Mouse (Mus musculus) hematopoietic stem cell, adult 5-6 weeks (primary cell): ENCODE results near the gene Fbxo33. TPM values are rescaled to one million over a fixed set of nuclear protein-coding genes. Genes with fewer than 3 reads are reported as not detected.
A peak's percentile ranks its signal among the peaks of the same experiment; 100 is the strongest.

ENCODE experiments used
- ATAC-seq, 2 experiments: fragments of 125-278 bp in 1 of 2; replicated peaks in 1 of 2; 2 replicates each; pipeline ENCODE4 v1.8.0; 2016 to 2017; ENCODE audit warnings: inconsistent platforms in 2 of 2, mild to moderate bottlenecking in 2 of 2, moderate number of reproducible peaks in 2 of 2, low read depth in 1 of 2, moderate TSS enrichment in 1 of 2; ENCODE audit not compliant: low FRiP score in 2 of 2, poor library complexity in 2 of 2, severe bottlenecking in 2 of 2, insufficient read depth in 1 of 2, low TSS enrichment in 1 of 2
- total RNA-seq: library from RNA; stranded (forward); fragments of 172-1452, 232-1000 nt; gene quantifications from 2 replicates; pipeline ENCODE4 v1.2.3, GENCODE M21; 2017

Gene Fbxo33
- total RNA-seq, 1 experiment from 2014 or later, result 51.4 TPM

DNA sequence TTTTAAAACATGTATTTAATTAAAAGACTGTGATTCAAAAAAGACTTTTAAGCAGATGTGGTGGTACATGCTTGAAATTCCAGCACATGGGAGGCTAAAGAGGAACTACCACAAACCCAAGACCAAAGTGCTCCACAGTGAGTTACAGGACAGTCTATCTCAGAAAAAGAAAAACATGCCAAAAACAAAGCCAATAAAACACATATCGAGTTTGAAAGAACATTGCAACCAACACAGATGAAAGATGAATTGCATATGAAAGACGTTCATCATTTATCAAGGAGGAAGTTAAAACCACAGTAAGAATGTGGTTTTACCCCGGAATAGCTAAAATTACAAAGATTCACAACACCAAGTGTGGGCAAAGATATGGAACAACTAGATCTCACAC is 12.5 kb downstream of the Fbxo33 start:
- peak; percentile 78 to 81 for ATAC-seq

DNA sequence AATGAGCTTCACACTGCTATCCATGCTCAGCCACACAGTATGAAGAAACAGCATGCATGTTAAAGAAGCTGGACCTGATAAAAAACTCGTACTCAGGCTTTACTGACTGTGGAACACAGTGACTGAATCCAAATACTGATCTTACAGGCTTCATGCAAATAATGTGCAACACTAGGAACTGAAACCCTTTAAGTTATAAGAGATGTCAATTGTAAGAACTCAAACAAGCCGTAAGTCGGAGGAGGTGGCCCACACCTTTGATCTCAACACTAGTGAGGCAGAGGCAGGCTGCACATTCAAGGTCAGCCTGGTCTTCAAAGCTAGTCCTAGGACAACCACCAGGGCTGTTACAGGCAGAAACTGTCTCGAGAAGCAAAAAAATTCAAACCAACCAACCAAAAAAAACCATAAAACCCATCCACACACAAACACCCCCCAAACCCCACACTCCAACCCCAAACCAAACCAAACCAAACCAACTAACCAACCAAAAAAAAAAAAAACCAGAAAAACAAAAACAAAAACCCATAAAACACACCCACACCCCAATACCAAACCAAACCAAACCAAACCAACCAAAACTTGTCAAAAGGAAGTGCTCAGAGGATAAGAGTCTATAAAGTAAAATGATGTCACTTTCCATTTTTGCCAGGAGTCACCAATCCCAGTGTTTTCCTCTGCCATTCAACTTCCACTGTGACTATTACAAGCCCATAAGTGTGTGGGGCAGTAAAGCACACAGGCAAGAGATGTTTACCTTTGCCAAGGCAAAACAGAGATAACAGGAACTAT is 13.1 kb downstream of the Fbxo33 start:
- peak; percentile 14 to 33; a peak in 1 of 4 replicates for ATAC-seq

- no peak for ATAC-seq
Measured at GRCm38 (mm10) chr12:59205571-59205970, 14.0 kb downstream of the Fbxo33 start.

DNA sequence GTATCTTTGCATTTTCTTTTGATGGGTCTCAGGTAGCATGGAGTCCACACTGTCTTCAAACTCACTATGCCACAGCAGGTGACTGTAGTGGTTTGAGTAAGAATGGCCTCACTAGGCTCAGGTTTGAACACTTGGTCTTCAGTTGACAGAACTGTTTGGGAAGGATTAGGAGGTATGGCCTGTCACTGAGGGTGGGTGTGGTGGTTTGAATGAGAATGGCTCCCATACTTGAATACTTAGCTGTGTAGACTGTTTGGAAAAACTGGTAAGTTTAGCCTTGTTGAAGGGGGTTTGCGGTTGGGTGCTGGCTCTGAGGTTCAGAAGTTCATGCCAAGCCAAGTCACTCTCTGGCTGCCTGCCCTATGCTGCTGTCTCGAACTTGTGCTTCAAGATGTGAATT is 20.2 kb downstream of the Fbxo33 start:
- no peak for ATAC-seq

DNA sequence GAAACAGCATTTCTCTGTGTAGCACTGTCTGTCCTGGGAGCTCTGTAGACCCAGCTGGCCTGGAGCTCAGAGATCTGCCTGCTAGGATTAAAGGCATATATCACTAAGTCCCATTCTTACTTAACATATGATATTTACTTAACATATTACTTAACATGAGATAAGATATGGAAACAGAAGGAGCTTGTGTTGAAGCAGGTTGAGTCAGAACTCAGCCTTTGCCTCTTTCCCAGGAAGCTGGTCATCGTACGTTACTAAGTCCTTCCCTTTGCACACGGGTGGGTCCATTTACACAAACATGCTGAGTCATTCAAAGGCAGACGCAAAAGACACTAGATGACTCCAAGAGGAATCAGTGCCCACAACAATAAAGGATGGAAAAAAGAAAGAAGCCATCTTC is 20.8 kb downstream of the Fbxo33 start:
- no peak for ATAC-seq

- ATAC-seq, result no peak
Measured at GRCm38 (mm10) chr12:59195941-59196340, 23.6 kb downstream of the Fbxo33 start.

DNA sequence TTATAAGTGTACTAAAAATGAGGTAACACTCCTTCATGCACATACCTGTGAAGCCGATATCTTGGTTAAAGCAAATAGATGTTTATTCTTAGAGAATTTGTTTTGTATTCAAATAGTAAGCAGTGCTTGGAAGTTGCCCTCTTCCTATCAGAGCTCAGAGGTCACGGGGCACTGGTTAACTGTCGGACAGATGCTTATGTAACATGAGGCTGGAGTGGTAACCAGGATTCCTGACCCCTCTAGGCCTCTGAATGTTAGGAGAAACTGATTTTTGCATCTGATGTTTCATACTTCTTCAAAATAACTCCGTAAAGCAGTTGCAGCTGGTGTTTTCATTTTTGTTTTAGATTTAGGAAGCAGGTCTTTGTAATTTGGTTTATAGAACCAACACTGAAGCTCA is 24.5 kb downstream of the Fbxo33 start:
- no peak for ATAC-seq

- peak in 1 of 2 experiments; percentile 27; a peak in 2 of 4 replicates for ATAC-seq
Measured at GRCm38 (mm10) chr12:59194341-59195003, 25.1 kb downstream of the Fbxo33 start.

GRCm38 (mm10) chr12:59193637-59194036 is 25.9 kb downstream of the Fbxo33 start:
- ATAC-seq, result no peak

DNA sequence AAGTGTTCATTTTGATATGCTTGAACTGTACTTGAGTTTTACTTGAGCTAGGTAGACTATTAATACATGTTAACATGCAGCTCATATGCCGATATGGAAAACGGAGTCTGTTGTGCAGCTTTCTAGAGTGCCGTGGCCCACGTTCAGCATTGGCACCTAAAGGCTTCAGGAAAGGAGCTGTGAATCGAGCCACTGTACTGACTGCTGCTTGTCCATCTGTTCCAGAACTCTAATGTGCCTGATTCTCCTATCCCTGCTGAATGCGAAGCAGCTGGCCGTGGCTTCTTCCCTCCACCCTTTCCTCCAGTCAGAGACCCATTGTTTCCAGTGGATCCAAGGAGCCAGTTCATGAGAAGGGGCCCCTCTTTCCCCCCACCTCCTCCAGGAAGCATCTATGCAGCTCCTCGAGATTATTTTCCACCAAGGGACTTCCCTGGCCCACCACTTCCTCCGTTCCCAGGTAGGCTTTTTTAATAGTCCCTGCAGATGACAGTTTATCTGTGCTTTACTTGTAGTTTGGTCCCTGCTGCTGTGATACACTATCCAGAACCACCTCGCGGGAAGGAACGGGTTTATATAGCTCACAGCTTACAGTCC is 31.3 kb downstream of the Fbxo33 start:
- ATAC-seq, result no peak

DNA sequence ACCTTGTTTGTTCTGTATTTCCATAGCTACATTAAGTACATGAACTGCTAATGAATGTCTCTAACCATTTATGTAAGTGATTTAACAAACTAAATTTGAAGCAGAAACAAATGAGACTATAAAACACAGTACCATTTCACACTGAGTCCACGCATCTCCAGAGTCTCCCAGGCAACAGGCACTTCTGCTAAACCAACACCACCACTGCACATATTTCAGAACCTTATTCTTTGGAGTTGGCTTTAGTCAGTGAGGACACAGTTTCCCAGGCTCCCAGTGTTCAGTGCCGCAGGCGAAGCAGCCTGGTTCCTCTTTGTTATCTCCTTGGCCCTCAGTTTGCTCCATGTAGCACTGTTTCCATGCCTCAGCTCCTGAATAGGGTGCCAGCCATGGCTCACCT is 41.7 kb downstream of the Fbxo33 start:
- ATAC-seq, result no peak

DNA sequence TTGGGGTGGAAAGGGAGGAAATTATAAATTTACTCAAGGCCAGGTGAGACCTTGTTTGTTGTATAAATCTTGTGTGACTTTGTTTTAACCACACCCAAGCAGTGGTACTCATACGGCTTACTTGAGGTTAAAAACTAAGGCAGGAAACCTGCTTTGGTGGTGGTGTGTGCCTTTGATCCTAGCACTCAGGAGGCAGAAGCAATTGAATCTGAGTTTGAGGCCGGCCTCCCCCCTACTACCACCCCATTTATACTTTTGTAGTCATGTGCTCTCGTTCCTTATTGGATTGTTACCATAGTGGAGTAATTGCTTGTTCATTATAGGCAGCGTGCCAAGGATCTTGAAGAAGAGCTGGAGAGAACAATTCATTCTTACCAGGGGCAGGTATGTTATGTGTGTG is 49.6 kb downstream of the Fbxo33 start:
- no peak for ATAC-seq

- ATAC-seq, result no peak
Measured at GRCm38 (mm10) chr12:59166557-59166956, 53.0 kb downstream of the Fbxo33 start.

GRCm38 (mm10) chr12:59164522-59164921 is 55.0 kb downstream of the Fbxo33 start:
- no peak for ATAC-seq

- no peak for ATAC-seq
Measured at GRCm38 (mm10) chr12:59162797-59163196, 56.7 kb downstream of the Fbxo33 start.

- no peak for ATAC-seq
Measured at GRCm38 (mm10) chr12:59161091-59161490, 58.4 kb downstream of the Fbxo33 start.
